Mouse (Mus musculus) granulocyte monocyte progenitor cell, adult 5-6 weeks (primary cell): ENCODE measurements at regions not wholly inside any gene's neighbourhood (a gene's known extent, or its start where the extent isn't known, plus 50 kb on each side); places are given as distances from the start of the nearest gene placed in this dataset.
A peak's percentile ranks its signal among the peaks of the same experiment; 100 is the strongest.
"Not testable (repeated sequence)": the region's sequence is repeated elsewhere in the genome, so short reads cannot be mapped to it uniquely, and the experiment has no call there.

Source experiments
- ATAC-seq: replicated peaks from 2 replicates; pipeline ENCODE4 v1.8.0; 2016; ENCODE audit warnings: mild to moderate bottlenecking, moderate TSS enrichment, inconsistent platforms; ENCODE audit not compliant: poor library complexity, severe bottlenecking

GRCm38 (mm10) chr3:117265790-117266189 is 94.9 kb downstream of the Plppr4 start:
- no peak for ATAC-seq

GRCm38 (mm10) chr3:117247833-117248232 is 112.8 kb downstream of the Plppr4 start:
- ATAC-seq: no peak

GRCm38 (mm10) chr3:117241810-117242209 is 118.9 kb downstream of the Plppr4 start:
- no peak for ATAC-seq

GRCm38 (mm10) chr3:117226616-117227015 is 134.1 kb downstream of the Plppr4 start:
- no peak for ATAC-seq

GRCm38 (mm10) chr3:117225041-117225440 is 135.6 kb downstream of the Plppr4 start:
- no peak for ATAC-seq

GRCm38 (mm10) chr3:117217952-117218351 is 142.7 kb downstream of the Plppr4 start:
- no peak for ATAC-seq

GRCm38 (mm10) chr3:117191903-117192302 is 168.8 kb downstream of the Plppr4 start:
- ATAC-seq: no peak

- no peak for ATAC-seq
Observed at GRCm38 (mm10) chr3:117188782-117189500, 171.7 kb downstream of the Plppr4 start.

GRCm38 (mm10) chr3:117183654-117184184 is 177.0 kb downstream of the Plppr4 start:
- peak; percentile 90 for ATAC-seq

- ATAC-seq: no peak
Observed at GRCm38 (mm10) chr3:117169740-117170139, 190.9 kb downstream of the Plppr4 start.

- ATAC-seq: no peak
Observed at GRCm38 (mm10) chr3:117163046-117163445, 194.3 kb upstream of the Palmd start.

GRCm38 (mm10) chr3:117160689-117161088 is 191.9 kb upstream of the Palmd start:
- not testable (repeated sequence) for ATAC-seq

- ATAC-seq: no peak
Observed at GRCm38 (mm10) chr3:117155274-117155673, 186.5 kb upstream of the Palmd start.

GRCm38 (mm10) chr3:117153011-117153473 is 184.3 kb upstream of the Palmd start:
- ATAC-seq: peak; percentile 88

GRCm38 (mm10) chr3:117152414-117152813 is 183.6 kb upstream of the Palmd start:
- peak; percentile 72 for ATAC-seq

- no peak for ATAC-seq
Observed at GRCm38 (mm10) chr3:117147414-117147813, 178.6 kb upstream of the Palmd start.

GRCm38 (mm10) chr3:117139835-117140234 is 171.0 kb upstream of the Palmd start:
- ATAC-seq: peak; percentile 77

- ATAC-seq: no peak
Observed at GRCm38 (mm10) chr3:117138720-117139119, 169.9 kb upstream of the Palmd start.

- no peak for ATAC-seq
Observed at GRCm38 (mm10) chr3:117132897-117133296, 164.1 kb upstream of the Palmd start.

GRCm38 (mm10) chr3:117122211-117122610 is 153.4 kb upstream of the Palmd start:
- ATAC-seq: no peak

- peak; percentile 66 for ATAC-seq
Observed at GRCm38 (mm10) chr3:117120086-117121055, 151.6 kb upstream of the Palmd start.
